Mouse (Mus musculus) heart, embryonic 13.5 days (tissue): ENCODE results near the gene Tspo2. TPM values are rescaled to one million over a fixed set of nuclear protein-coding genes. Genes with fewer than 3 reads are reported as not detected.
A peak's percentile ranks its signal among the peaks of the same experiment; 100 is the strongest.
"Not testable (repeated sequence)": the region's sequence is repeated elsewhere in the genome, so short reads cannot be mapped to it uniquely, and the experiment has no call there.

Source experiments
- ATAC-seq: fragments of 200-750 bp; cut with Nextera tagmentation; 2 replicates; pipeline ENCODE4 v1.8.0; 2017; ENCODE audit warnings: moderate TSS enrichment; ENCODE audit not compliant: insufficient number of reproducible peaks, low FRiP score, low TSS enrichment; ENCODE audit errors: extremely low read depth
- H3K27ac ChIP-seq: fragments of 300-500 bp; sonication (generic); replicated peaks from 2 replicates; pipeline ENCODE4 v1.5.1; 2015; ENCODE audit warnings: moderate library complexity, mild to moderate bottlenecking, inconsistent platforms
- H3K27me3 ChIP-seq: fragments of 300-500 bp; sonication (generic); replicated peaks from 2 replicates; pipeline ENCODE4 v1.6.1; 2015; ENCODE audit warnings: mild to moderate bottlenecking, inconsistent platforms
- H3K36me3 ChIP-seq: fragments of 300-500 bp; sonication (generic); 2 replicates; pipeline ENCODE4 v1.6.1; 2015; ENCODE audit warnings: mild to moderate bottlenecking, inconsistent platforms
- H3K4me1 ChIP-seq: fragments of 300-500 bp; sonication (generic); 2 replicates; pipeline ENCODE4 v1.6.1; 2015; ENCODE audit warnings: inconsistent platforms
- H3K4me2 ChIP-seq: fragments of 300-500 bp; sonication (generic); 2 replicates; pipeline ENCODE4 v1.6.1; 2015; ENCODE audit warnings: inconsistent platforms, mild to moderate bottlenecking, moderate library complexity
- H3K4me3 ChIP-seq: fragments of 300-500 bp; sonication (generic); 2 replicates; pipeline ENCODE4 v1.5.1; 2015; ENCODE audit warnings: moderate library complexity, mild to moderate bottlenecking, inconsistent platforms
- H3K9ac ChIP-seq: fragments of 300-500 bp; sonication (generic); 2 replicates; pipeline ENCODE4 v1.6.1; 2015; ENCODE audit warnings: inconsistent platforms, mild to moderate bottlenecking, moderate library complexity
- H3K9me3 ChIP-seq: fragments of 300-500 bp; sonication (generic); 2 replicates; pipeline ENCODE4 v1.6.1; 2016; ENCODE audit warnings: inconsistent platforms
- WGBS: fragments of 180-500 bp; shearing (Covaris S2); methylation state at CpG from one replicate; pipeline ENCODE4 v1.1.7; 2015; ENCODE audit warnings: mixed read lengths; 5-methylcytosine and 5-hydroxymethylcytosine counted together
- polyA plus RNA-seq: library from polyadenylated mRNA; unstranded; fragments of >200 nt; fragmentation: Nextera tagmentation; extraction: Ambion mirVana; gene quantifications from 2 replicates; pipeline ENCODE4 v1.2.1, GENCODE M21; 2015

The Tspo2 gene
- 8.8 and 9.0 TPM in 2 replicates for polyA plus RNA-seq

GRCm38 (mm10) chr17:48451353-48451675 is at the start of gene Tspo2:
TSS of gene Tspo2 (minus strand) at chr17:48451522.
- 0 out of 2 replicates have a peak within 1 kb of the TSS, but pooled peaks have one; percentile 15 for H3K4me3 ChIP-seq
- ATAC-seq: no peak
- H3K27me3 ChIP-seq: no peaks in the 10 kb centered on the region
- no peak within 1 kb of the TSS for H3K27ac ChIP-seq
- peak within 1 kb of the TSS; percentile 35; the same call in 1 of the 2 replicates for H3K4me2 ChIP-seq
- 62% methylated on average over 7 of the region's 7 CpGs for WGBS
- peaks cover 14% of the 10 kb centered on the region for H3K4me1 ChIP-seq
- H3K9me3 ChIP-seq: no peaks in the 10 kb centered on the region
- no peak within 1 kb of the TSS for H3K9ac ChIP-seq
- no peaks in the 10 kb centered on the region for H3K36me3 ChIP-seq

GRCm38 (mm10) chr17:48500846-48501445 is 49.6 kb upstream of the Tspo2 start:
- H3K36me3 ChIP-seq: no peaks in the 10 kb centered on the region
- no peak overlapping the region for H3K4me2 ChIP-seq
- WGBS: 66% methylated on average over 7 of the region's 7 CpGs
- H3K9ac ChIP-seq: no peak overlapping the region
- H3K9me3 ChIP-seq: no peaks in the 10 kb centered on the region
- no peak for ATAC-seq
- no peaks in the 10 kb centered on the region for H3K27me3 ChIP-seq
- H3K27ac ChIP-seq: no peak overlapping the region
- H3K4me1 ChIP-seq: peaks cover 17% of the 10 kb centered on the region
- no peak overlapping the region for H3K4me3 ChIP-seq

- 69% methylated on average over 3 of the region's 3 CpGs for WGBS
- H3K4me1 ChIP-seq: no peaks in the 10 kb centered on the region
- no peak overlapping the region for H3K4me2 ChIP-seq
- H3K9me3 ChIP-seq: no peaks in the 10 kb centered on the region
- no peak for ATAC-seq
- no peak overlapping the region for H3K4me3 ChIP-seq
- H3K36me3 ChIP-seq: no peaks in the 10 kb centered on the region
- H3K9ac ChIP-seq: no peak overlapping the region
- no peak overlapping the region for H3K27ac ChIP-seq
- H3K27me3 ChIP-seq: no peaks in the 10 kb centered on the region
Measured at GRCm38 (mm10) chr17:48497986-48498385, 46.7 kb upstream of the Tspo2 start.

GRCm38 (mm10) chr17:48493986-48494385 is 42.7 kb upstream of the Tspo2 start:
- H3K4me3 ChIP-seq: no peak overlapping the region
- H3K4me1 ChIP-seq: no peaks in the 10 kb centered on the region
- 62% methylated on average over 8 of the region's 8 CpGs for WGBS
- H3K9me3 ChIP-seq: no peaks in the 10 kb centered on the region
- ATAC-seq: no peak
- no peaks in the 10 kb centered on the region for H3K36me3 ChIP-seq
- H3K27me3 ChIP-seq: no peaks in the 10 kb centered on the region
- H3K4me2 ChIP-seq: no peak overlapping the region
- no peak overlapping the region for H3K27ac ChIP-seq
- H3K9ac ChIP-seq: no peak overlapping the region

- Histone ChIP-seq H3K9ac (no peak overlapping the region), H3K36me3 (no peaks in the 10 kb centered on the region), H3K9me3 (no peaks in the 10 kb centered on the region), H3K4me3 (no peak overlapping the region), H3K27ac (no peak overlapping the region), H3K4me1 (no peaks in the 10 kb centered on the region), H3K4me2 (no peak overlapping the region), H3K27me3 (no peaks in the 10 kb centered on the region)
- no peak for ATAC-seq
- 52% methylated on average over 7 of the region's 7 CpGs for WGBS
Measured at GRCm38 (mm10) chr17:48493582-48493981, 42.3 kb upstream of the Tspo2 start.

GRCm38 (mm10) chr17:48492621-48493020 is 41.3 kb upstream of the Tspo2 start:
- ATAC-seq: no peak
- whole genome bisulfite sequencing: 81% methylated on average over 8 of the region's 8 CpGs
- Histone ChIP-seq H3K4me2 (no peak overlapping the region), H3K9me3 (no peaks in the 10 kb centered on the region), H3K9ac (no peak overlapping the region), H3K4me1 (no peaks in the 10 kb centered on the region), H3K27me3 (no peaks in the 10 kb centered on the region), H3K27ac (no peak overlapping the region), H3K36me3 (no peaks in the 10 kb centered on the region), H3K4me3 (no peak overlapping the region)

GRCm38 (mm10) chr17:48489466-48489865 is 38.1 kb upstream of the Tspo2 start:
- Histone ChIP-seq H3K4me2 (no peak overlapping the region), H3K4me1 (no peaks in the 10 kb centered on the region), H3K9ac (no peak overlapping the region), H3K4me3 (no peak overlapping the region), H3K36me3 (no peaks in the 10 kb centered on the region), H3K27ac (no peak overlapping the region), H3K27me3 (no peaks in the 10 kb centered on the region), H3K9me3 (no peaks in the 10 kb centered on the region)
- ATAC-seq: no peak
- WGBS: 79% methylated on average over 3 of the region's 3 CpGs

- Histone ChIP-seq H3K4me2 (no peak overlapping the region), H3K9ac (no peak overlapping the region), H3K4me3 (no peak overlapping the region), H3K27ac (no peak overlapping the region), H3K27me3 (no peaks in the 10 kb centered on the region; the same call in 1 of the 2 replicates), H3K4me1 (no peaks in the 10 kb centered on the region), H3K36me3 (no peaks in the 10 kb centered on the region), H3K9me3 (no peaks in the 10 kb centered on the region)
- no peak for ATAC-seq
- WGBS: 79% methylated on average over 5 of the region's 5 CpGs
Measured at GRCm38 (mm10) chr17:48484191-48484590, 32.9 kb upstream of the Tspo2 start.

GRCm38 (mm10) chr17:48483764-48484163 is 32.4 kb upstream of the Tspo2 start:
- no peak overlapping the region for H3K9ac ChIP-seq
- H3K9me3 ChIP-seq: no peaks in the 10 kb centered on the region
- H3K4me2 ChIP-seq: no peak overlapping the region
- no peaks in the 10 kb centered on the region; the same call in 1 of the 2 replicates for H3K27me3 ChIP-seq
- H3K36me3 ChIP-seq: no peaks in the 10 kb centered on the region
- no peaks in the 10 kb centered on the region for H3K4me1 ChIP-seq
- ATAC-seq: no peak
- no peak overlapping the region for H3K4me3 ChIP-seq
- H3K27ac ChIP-seq: no peak overlapping the region
- 68% methylated on average over 5 of the region's 5 CpGs for WGBS

GRCm38 (mm10) chr17:48479952-48480351 is 28.6 kb upstream of the Tspo2 start:
- Histone ChIP-seq H3K9ac (no peak overlapping the region), H3K27ac (no peak overlapping the region), H3K27me3 (no peaks in the 10 kb centered on the region; the same call in 1 of the 2 replicates), H3K36me3 (no peaks in the 10 kb centered on the region), H3K4me1 (no peaks in the 10 kb centered on the region), H3K9me3 (no peaks in the 10 kb centered on the region), H3K4me3 (no peak overlapping the region), H3K4me2 (no peak overlapping the region)
- no peak for ATAC-seq
- 81% methylated on average over 10 of the region's 10 CpGs for WGBS

- ATAC-seq: no peak
- H3K27me3 ChIP-seq: no peaks in the 10 kb centered on the region; the same call in 1 of the 2 replicates
- no peaks in the 10 kb centered on the region for H3K36me3 ChIP-seq
- no peak overlapping the region for H3K27ac ChIP-seq
- 70% methylated on average over 8 of the region's 8 CpGs for WGBS
- H3K4me3 ChIP-seq: no peak overlapping the region
- H3K4me1 ChIP-seq: no peaks in the 10 kb centered on the region
- no peak overlapping the region for H3K9ac ChIP-seq
- no peak overlapping the region for H3K4me2 ChIP-seq
- no peaks in the 10 kb centered on the region for H3K9me3 ChIP-seq
Measured at GRCm38 (mm10) chr17:48475444-48475843, 24.1 kb upstream of the Tspo2 start.

GRCm38 (mm10) chr17:48474282-48474681 is 23.0 kb upstream of the Tspo2 start:
- 71% methylated on average over 6 of the region's 6 CpGs for WGBS
- not testable (repeated sequence) for H3K4me2 ChIP-seq, H3K4me1 ChIP-seq, H3K4me3 ChIP-seq, H3K36me3 ChIP-seq, H3K27ac ChIP-seq, H3K27me3 ChIP-seq, H3K9me3 ChIP-seq, H3K9ac ChIP-seq, ATAC-seq
